ENCODE assay signal across 25 mouse cellular contexts in genomic region chr3:101940418-101940817, GRCm38 (mm10).
"Had no signal": no experiment of that assay in that cellular context is flagged by ENCODE, and none has a peak within 500 bp of the region (broad histone marks: within the 10 kb centered on the region; RNA-seq: fewer than 3 reads in every experiment).

No protein-coding gene starts in this region.

- ATAC-seq: forebrain, postnatal 0 days; hindbrain, embryonic 16.5 days; inflammation-experienced regulatory T-cells, adult 6 months; intestine, embryonic 16.5 days had no signal

- H3K4me3 ChIP-seq: gastrocnemius, adult 2 months; heart, embryonic 10.5 days; heart, embryonic 12.5 days; hindbrain, embryonic 10.5 days; hindbrain, embryonic 12.5 days; limb, embryonic 13.5 days; limb, embryonic 15.5 days had no signal

- H3K9ac ChIP-seq: forebrain, postnatal 0 days; heart, embryonic 12.5 days; hindbrain, embryonic 12.5 days; hindbrain, embryonic 14.5 days; limb, embryonic 13.5 days; limb, embryonic 15.5 days had no signal

- H3K27ac ChIP-seq: gastrocnemius, adult 2 months; heart, embryonic 10.5 days; hindbrain, embryonic 10.5 days; hindbrain, embryonic 12.5 days; hindbrain, embryonic 14.5 days; limb, embryonic 13.5 days; limb, embryonic 15.5 days had no signal

- H3K4me1 ChIP-seq: heart, embryonic 10.5 days; heart, embryonic 12.5 days; hindbrain, embryonic 12.5 days; limb, embryonic 13.5 days; limb, embryonic 15.5 days had no signal

- H3K9me3 ChIP-seq: heart, embryonic 10.5 days; hindbrain, embryonic 10.5 days; hindbrain, embryonic 12.5 days; limb, embryonic 13.5 days; limb, embryonic 15.5 days had no signal

- DNase-seq: forebrain, postnatal 0 days; gastrocnemius, adult 2 months; gastrocnemius, postnatal 10 days; gastrocnemius, postnatal 25 days; heart, adult 18-20 months; heart, postnatal 10 days; heart, postnatal 4 days; kidney, adult 18-20 months; kidney, adult 8-10 months; kidney, postnatal 10 days; kidney, postnatal 25 days; kidney, postnatal 4 days; layer of hippocampus, adult 9-11 months; layer of hippocampus, postnatal 36 days; left cerebral cortex, postnatal 4 days had no signal

- H3K4me2 ChIP-seq: heart, embryonic 12.5 days; hindbrain, embryonic 12.5 days; hindbrain, embryonic 14.5 days; limb, embryonic 13.5 days; limb, embryonic 15.5 days had no signal

- H3K27me3 ChIP-seq: heart, embryonic 12.5 days; hindbrain, embryonic 12.5 days; limb, embryonic 13.5 days; limb, embryonic 15.5 days had no signal

- H3K36me3 ChIP-seq: heart, embryonic 10.5 days; heart, embryonic 12.5 days; hindbrain, embryonic 10.5 days; hindbrain, embryonic 12.5 days; limb, embryonic 13.5 days; limb, embryonic 15.5 days had no signal
